In genomic region chr16:57927816-57928215, GRCm38 (mm10) we compare ENCODE assay signal across 9 mouse cellular contexts.
DNase-seq lines count a peak whose midpoint lies in the region; ATAC-seq and TF ChIP-seq lines count a peak whose summit lies in the region.
"Had no signal": no experiment of that assay in that cellular context is flagged by ENCODE, and none has a peak within 500 bp of the region (broad histone marks: within the 10 kb centered on the region; RNA-seq: fewer than 3 reads in every experiment).

No protein-coding gene starts in this region.

- no peak overlapping the region for H3K4me3 ChIP-seq in layer of hippocampus, adult 2 months
- H3K4me3 ChIP-seq in forebrain, embryonic 14.5 days (ENCODE audit: low read depth, low read length) = no peak overlapping the region

- no peaks in the 10 kb centered on the region; the same call in 1 of the 2 replicates for H3K4me1 ChIP-seq in forebrain, embryonic 14.5 days (ENCODE audit: control insufficient read depth, insufficient read depth, low read length)

- no peak for DNase-seq in cerebellum, postnatal 25 days
- DNase-seq in layer of hippocampus, adult 2 months (ENCODE audit: low spot score in 2 of 2) = peak in 1 of 2 experiments; percentile 24
- no peak for DNase-seq in layer of hippocampus, adult 11-12 months (ENCODE audit: low spot score)
- peak; percentile 18 for DNase-seq in brain, embryonic 14.5 days (ENCODE audit: low read depth)
- peak; percentile 32 to 66 for DNase-seq in gastrocnemius, postnatal 36 days
- DNase-seq in thymus, adult 18-20 months = no peak
- no peak for DNase-seq in forebrain, embryonic 14.5 days (ENCODE audit: low spot score)

- 88% methylated on average over 4 of the region's 4 CpGs for WGBS in forebrain, embryonic 14.5 days

- H3K9ac ChIP-seq in forebrain, embryonic 14.5 days (ENCODE audit: low read length) = no peak overlapping the region

- peak; percentile 39; the same call in 1 of the 2 replicates for ATAC-seq in cerebellum, adult (ENCODE audit: insufficient number of reproducible peaks, low FRiP score, low TSS enrichment)
- ATAC-seq in forebrain, embryonic 14.5 days = no peak

- H3K27ac ChIP-seq in layer of hippocampus, adult 2 months = peak overlapping the region; percentile 14; the same call in 1 of the 2 replicates
- H3K27ac ChIP-seq in forebrain, embryonic 14.5 days (ENCODE audit: low read depth, low read length) = no peak overlapping the region
- H3K27ac ChIP-seq: stomach, postnatal 0 days had no signal

- H3K36me3 ChIP-seq in forebrain, embryonic 14.5 days (ENCODE audit: control insufficient read depth, insufficient read depth, low read length) = no peaks in the 10 kb centered on the region

- H3K4me2 ChIP-seq in forebrain, embryonic 14.5 days (ENCODE audit: low read length) = no peak overlapping the region

- no peak for TF ChIP-seq CTCF in layer of hippocampus, adult 2 months (conservative IDR thresholded peaks at IDR 0.05)
- no peak for TF ChIP-seq CTCF in brain, embryonic 14.5 days (IDR thresholded peaks at IDR 0.05; ENCODE audit: borderline replicate concordance, extremely low read depth, insufficient read depth, insufficient read length)

- no peaks in the 10 kb centered on the region for H3K27me3 ChIP-seq in forebrain, embryonic 14.5 days (replicated peaks; ENCODE audit: control insufficient read depth, insufficient read depth, low read length)

- intact Hi-C loops in gastrocnemius, postnatal 36 days (cut with DNase I) = no loop called here

- H3K9me3 ChIP-seq in forebrain, embryonic 14.5 days (replicated peaks; ENCODE audit: control insufficient read depth, low read length) = no peaks in the 10 kb centered on the region

- no peak for TF ChIP-seq POLR2A in brain, embryonic 14.5 days (IDR thresholded peaks at IDR 0.05; ENCODE audit: borderline replicate concordance, extremely low read depth, insufficient read depth, insufficient read length, poor library complexity, severe bottlenecking)

Comparison
In these comparisons a context has a peak if more than half of its experiments do, and no peak if none do; other contexts are left out.
1. DNase-seq: peak in brain, embryonic 14.5 days (single experiment) and gastrocnemius, postnatal 36 days (2 of 2); none in cerebellum, postnatal 25 days (0 of 2), layer of hippocampus, adult 11-12 months (single experiment), thymus, adult 18-20 months (0 of 2) and forebrain, embryonic 14.5 days (single experiment).